ENCODE assay signal across 16 mouse cellular contexts in genomic region chrX:7672739-7673138, GRCm38 (mm10). TPM values are rescaled to one million over a fixed set of nuclear protein-coding genes. Genes with fewer than 3 reads are reported as not detected.
DNase-seq lines count a peak whose midpoint lies in the region; ATAC-seq and TF ChIP-seq lines count a peak whose summit lies in the region.
"Had no signal": no experiment of that assay in that cellular context is flagged by ENCODE, and none has a peak within 500 bp of the region (broad histone marks: within the 10 kb centered on the region; RNA-seq: fewer than 3 reads in every experiment).

No protein-coding gene starts in this region.

- no peak for ATAC-seq in kidney, embryonic 15.5 days (replicated peaks; ENCODE audit: low FRiP score)
- ATAC-seq in stomach, postnatal 0 days (ENCODE audit: low FRiP score, low TSS enrichment), result no peak
- ATAC-seq: forebrain, embryonic 16.5 days; liver, embryonic 12.5 days; Patski had no signal

- DNase-seq in kidney, postnatal 14 days, result no peak
- DNase-seq in thymus, postnatal 4 days, result peak; percentile 17
- DNase-seq in thymus, adult 18-20 months, result no peak
- DNase-seq in embryonic facial prominence, embryonic 10.5 days (ENCODE audit: low spot score), result peak; percentile 12
- DNase-seq in stomach, postnatal 0 days (ENCODE audit: low spot score), result peak; percentile 22
- DNase-seq in yolk sac, embryonic 10.5 days (ENCODE audit: low spot score), result no peak
- DNase-seq: adrenal gland, postnatal 10 days; cerebellum, adult 11-12 months; embryo, embryonic 11 days; heart, postnatal 10 days had no signal

- 0 out of 2 replicates have a peak overlapping the region, but pooled peaks have one; percentile 87 for H3K27ac ChIP-seq in kidney, embryonic 15.5 days
- H3K27ac ChIP-seq in embryonic facial prominence, embryonic 10.5 days (replicated peaks), result no peak overlapping the region
- H3K27ac ChIP-seq in stomach, postnatal 0 days (replicated peaks), result no peak overlapping the region
- H3K27ac ChIP-seq: liver, embryonic 12.5 days had no signal

- no peak overlapping the region for H3K9ac ChIP-seq in kidney, embryonic 15.5 days
- H3K9ac ChIP-seq in stomach, postnatal 0 days (ENCODE audit: low read length), result no peak overlapping the region
- H3K9ac ChIP-seq: embryonic facial prominence, embryonic 15.5 days; liver, embryonic 12.5 days had no signal

- TF ChIP-seq CTCF in stomach, postnatal 0 days (IDR thresholded peaks at IDR 0.05; ENCODE audit: low read depth), result no peak

- 38% methylated on average over 6 of the region's 6 CpGs for WGBS in kidney, embryonic 15.5 days
- WGBS in embryonic facial prominence, embryonic 10.5 days, result 59% methylated on average over 6 of the region's 6 CpGs
- 36% methylated on average over 6 of the region's 6 CpGs for WGBS in stomach, postnatal 0 days

- H3K36me3 ChIP-seq in kidney, embryonic 15.5 days, result 0 out of 2 replicates have a peak, but pooled peaks cover 7% of the 10 kb centered on the region
- H3K36me3 ChIP-seq in embryonic facial prominence, embryonic 10.5 days (replicated peaks), result peaks cover 7% of the 10 kb centered on the region; the same call in 1 of the 2 replicates
- H3K36me3 ChIP-seq in stomach, postnatal 0 days (ENCODE audit: control insufficient read depth, insufficient read depth, low read length), result no peaks in the 10 kb centered on the region

- H3K4me1 ChIP-seq in kidney, embryonic 15.5 days, result peaks cover 27% of the 10 kb centered on the region
- peaks cover 18% of the 10 kb centered on the region for H3K4me1 ChIP-seq in embryonic facial prominence, embryonic 10.5 days
- no peaks in the 10 kb centered on the region for H3K4me1 ChIP-seq in stomach, postnatal 0 days (replicated peaks; ENCODE audit: control insufficient read depth, insufficient read depth)

- no peak overlapping the region for H3K4me3 ChIP-seq in kidney, embryonic 15.5 days (replicated peaks)
- H3K4me3 ChIP-seq in embryonic facial prominence, embryonic 10.5 days, result no peak overlapping the region
- H3K4me3 ChIP-seq in stomach, postnatal 0 days (ENCODE audit: low read depth, low read length), result no peak overlapping the region
- H3K4me3 ChIP-seq: embryonic facial prominence, embryonic 15.5 days; liver, embryonic 12.5 days had no signal

- no peak overlapping the region for H3K4me2 ChIP-seq in kidney, embryonic 15.5 days
- H3K4me2 ChIP-seq in stomach, postnatal 0 days (replicated peaks; ENCODE audit: low read depth), result no peak overlapping the region
- H3K4me2 ChIP-seq: heart, embryonic 11.5 days; liver, embryonic 12.5 days had no signal

- H3K27me3 ChIP-seq in kidney, embryonic 15.5 days, result no peaks in the 10 kb centered on the region
- peaks cover 21% of the 10 kb centered on the region; the same call in 1 of the 2 replicates for H3K27me3 ChIP-seq in embryonic facial prominence, embryonic 10.5 days (replicated peaks; ENCODE audit: low read depth, poor library complexity, severe bottlenecking)
- H3K27me3 ChIP-seq in stomach, postnatal 0 days (ENCODE audit: control insufficient read depth, insufficient read depth, low read length), result no peaks in the 10 kb centered on the region
- H3K27me3 ChIP-seq: embryonic facial prominence, embryonic 15.5 days; liver, embryonic 12.5 days; Patski had no signal

- no peak for TF ChIP-seq EP300 in stomach, postnatal 0 days (optimal IDR thresholded peaks at IDR 0.05)

- no peaks in the 10 kb centered on the region for H3K9me3 ChIP-seq in kidney, embryonic 15.5 days (replicated peaks)
- peaks cover 4% of the 10 kb centered on the region; the same call in 1 of the 2 replicates for H3K9me3 ChIP-seq in embryonic facial prominence, embryonic 10.5 days
- no peaks in the 10 kb centered on the region for H3K9me3 ChIP-seq in stomach, postnatal 0 days (ENCODE audit: control insufficient read depth, low read length)
- H3K9me3 ChIP-seq: embryonic facial prominence, embryonic 15.5 days; liver, embryonic 12.5 days had no signal

RNA-seq across cellular contexts. Expression of gene Plp2, which starts 1.5 kb away (rescaled TPM):
- 156 and 168 TPM in 2 replicates for polyA plus RNA-seq in kidney, embryonic 15.5 days (2015; fragmentation: Nextera tagmentation; extraction: Ambion mirVana)
- 49.7 TPM in 2 replicates for polyA plus RNA-seq in embryonic facial prominence, embryonic 10.5 days (2016; fragmentation: Nextera tagmentation; extraction: Ambion mirVana)
- 262 and 271 TPM in 2 replicates for polyA plus RNA-seq in stomach, postnatal 0 days (2015; fragmentation: Nextera tagmentation; extraction: Ambion mirVana)

RNA-seq across cellular contexts. Expression of gene Magix, which starts 8.3 kb away (rescaled TPM):
- 0.58 and 0.68 TPM in 2 replicates for polyA plus RNA-seq in kidney, embryonic 15.5 days (2015; fragmentation: Nextera tagmentation; extraction: Ambion mirVana)
- polyA plus RNA-seq in embryonic facial prominence, embryonic 10.5 days (2016; fragmentation: Nextera tagmentation; extraction: Ambion mirVana), result 0.09 TPM in 1 of 2 replicates, not detected in the other
- 0.95 and 1.3 TPM in 2 replicates for polyA plus RNA-seq in stomach, postnatal 0 days (2015; fragmentation: Nextera tagmentation; extraction: Ambion mirVana)
- polyA plus RNA-seq: heart, embryonic 11.5 days had no signal

RNA-seq across cellular contexts. Expression of gene Prickle3, which starts 15.7 kb away (rescaled TPM):
- polyA plus RNA-seq in kidney, embryonic 15.5 days (2015; fragmentation: Nextera tagmentation; extraction: Ambion mirVana), result 10.9 and 13.2 TPM in 2 replicates
- polyA plus RNA-seq in embryonic facial prominence, embryonic 10.5 days (2016; fragmentation: Nextera tagmentation; extraction: Ambion mirVana), result 4.1 and 4.2 TPM in 2 replicates
- 8.5 and 9.7 TPM in 2 replicates for polyA plus RNA-seq in stomach, postnatal 0 days (2015; fragmentation: Nextera tagmentation; extraction: Ambion mirVana)

RNA-seq across cellular contexts. Expression of gene Gpkow, which starts 24.2 kb away (rescaled TPM):
- 40.3 and 42.5 TPM in 2 replicates for polyA plus RNA-seq in kidney, embryonic 15.5 days (2015; fragmentation: Nextera tagmentation; extraction: Ambion mirVana)
- 40.2 and 40.3 TPM in 2 replicates for polyA plus RNA-seq in embryonic facial prominence, embryonic 10.5 days (2016; fragmentation: Nextera tagmentation; extraction: Ambion mirVana)
- polyA plus RNA-seq in stomach, postnatal 0 days (2015; fragmentation: Nextera tagmentation; extraction: Ambion mirVana), result 18.0 and 18.5 TPM in 2 replicates

RNA-seq across cellular contexts. Expression of gene Syp, which starts 34.5 kb away (rescaled TPM):
- 2.2 and 5.5 TPM in 2 replicates for polyA plus RNA-seq in kidney, embryonic 15.5 days (2015; fragmentation: Nextera tagmentation; extraction: Ambion mirVana)
- 9.3 and 9.7 TPM in 2 replicates for polyA plus RNA-seq in embryonic facial prominence, embryonic 10.5 days (2016; fragmentation: Nextera tagmentation; extraction: Ambion mirVana)
- 6.5 and 6.8 TPM in 2 replicates for polyA plus RNA-seq in stomach, postnatal 0 days (2015; fragmentation: Nextera tagmentation; extraction: Ambion mirVana)

Comparison
In these comparisons a context has a peak if more than half of its experiments do, and no peak if none do; other contexts are left out.
1. DNase-seq: peak in thymus, postnatal 4 days (single experiment), embryonic facial prominence, embryonic 10.5 days (single experiment) and stomach, postnatal 0 days (single experiment); none in kidney, postnatal 14 days (single experiment), thymus, adult 18-20 months (0 of 2) and yolk sac, embryonic 10.5 days (single experiment).